Mouse (Mus musculus) E14TG2a.4 (cell line): ENCODE results near the gene Tmigd1.
A peak's percentile ranks its signal among the peaks of the same experiment; 100 is the strongest.

Source experiments
- CTCF ChIP-seq: conservative IDR thresholded peaks from 2 replicates; pipeline ENCODE4 v1.5.1; 2014; ENCODE audit warnings: low read length
- NANOG ChIP-seq: IDR thresholded peaks from 2 replicates; pipeline ENCODE4 v1.6.1; 2014; ENCODE audit warnings: borderline replicate concordance, low read length, mixed read lengths
- POU5F1 ChIP-seq: IDR thresholded peaks from 2 replicates; pipeline ENCODE4 v1.6.1; 2014; ENCODE audit warnings: low read length, borderline replicate concordance

DNA sequence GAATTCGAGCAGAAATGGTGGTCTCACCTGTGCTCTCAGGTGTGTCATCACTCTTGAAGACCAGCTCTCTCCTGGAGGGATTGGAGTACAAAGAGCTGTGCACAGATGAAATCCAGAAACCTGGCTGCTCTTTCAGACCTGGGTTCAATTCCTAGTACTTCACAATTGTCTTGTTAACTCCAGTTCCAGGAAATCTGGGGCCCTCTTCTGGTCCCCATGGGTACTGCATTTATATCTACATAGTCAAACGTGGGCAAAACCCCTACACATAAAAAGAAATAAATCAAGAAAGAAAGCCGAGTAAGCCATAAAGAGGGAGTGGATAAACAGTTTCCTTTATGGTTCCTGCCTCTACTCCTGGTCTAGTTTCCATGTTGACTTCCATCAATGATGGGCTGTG is 31.2 kb downstream of the Tmigd1 start:
- TF ChIP-seq CTCF (peak; percentile 61), POU5F1 (no peak), NANOG (no peak)
